Mouse (Mus musculus) brain, embryonic 14.5 days (tissue): Measurements from ENCODE around the gene Fam3b.

Experiments
- CTCF ChIP-seq: fragments of 200-500 bp; IDR thresholded peaks from 2 replicates; pipeline ENCODE4 v1.5.1; 2012; ENCODE audit warnings: inconsistent platforms, mild to moderate bottlenecking, moderate library complexity, borderline replicate concordance; ENCODE audit not compliant: insufficient read depth, insufficient read length; ENCODE audit errors: extremely low read depth
- POLR2A ChIP-seq: fragments of 200-500 bp; IDR thresholded peaks from 2 replicates; pipeline ENCODE4 v1.6.1; 2012; ENCODE audit warnings: mild to moderate bottlenecking, inconsistent platforms, borderline replicate concordance; ENCODE audit not compliant: poor library complexity, insufficient read depth, insufficient read length, severe bottlenecking; ENCODE audit errors: extremely low read depth

- TF ChIP-seq CTCF (no peak), POLR2A (no peak)
Observed at GRCm38 (mm10) chr16:97535808-97536413, 21.3 kb upstream of the Fam3b start.
